Mouse (Mus musculus): ENCODE measurements around the gene Grwd1.
"Not testable (repeated sequence)": the region's sequence is repeated elsewhere in the genome, so short reads cannot be mapped to it uniquely, and the experiment has no call there.

Grwd1 gene

DNA sequence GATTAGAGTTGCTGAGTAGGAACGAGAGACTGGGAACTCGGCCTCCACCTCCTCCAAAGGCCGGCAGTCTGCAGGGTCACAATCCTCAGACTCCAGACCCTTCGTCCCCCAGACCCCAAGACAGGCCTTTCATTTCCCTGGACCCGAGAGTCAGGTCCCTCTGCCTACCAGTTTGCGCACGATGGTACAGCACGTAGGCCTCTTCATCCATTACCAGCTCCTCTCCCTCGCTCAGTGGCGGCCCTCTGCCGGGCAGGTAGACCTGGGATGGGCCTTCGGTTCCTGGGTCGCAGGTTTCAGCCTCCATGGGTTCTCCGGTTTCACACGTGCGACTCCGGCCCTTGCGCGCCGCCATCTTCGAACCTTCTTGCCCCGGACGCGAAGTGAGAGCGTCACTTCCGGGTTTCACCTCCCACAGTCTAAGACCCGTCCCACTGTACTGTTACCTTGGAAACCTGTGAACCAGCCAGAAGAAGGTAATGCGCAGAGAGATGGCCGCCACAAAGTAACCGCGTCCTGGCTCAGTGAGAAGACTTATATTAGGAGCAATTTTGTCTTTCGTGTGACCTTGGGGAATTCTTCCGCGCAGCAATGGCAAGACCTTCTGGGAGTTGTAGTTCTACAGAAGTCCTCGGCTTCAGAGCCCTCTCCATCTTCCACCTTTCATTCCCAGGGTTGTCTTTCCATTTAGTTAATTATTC lies at the start of gene Grwd1:
Grwd1 (minus strand) TSS at position 518 of the 701 bp plus-strand sequence.
- peak; percentile 93 for DNase-seq

DNA sequence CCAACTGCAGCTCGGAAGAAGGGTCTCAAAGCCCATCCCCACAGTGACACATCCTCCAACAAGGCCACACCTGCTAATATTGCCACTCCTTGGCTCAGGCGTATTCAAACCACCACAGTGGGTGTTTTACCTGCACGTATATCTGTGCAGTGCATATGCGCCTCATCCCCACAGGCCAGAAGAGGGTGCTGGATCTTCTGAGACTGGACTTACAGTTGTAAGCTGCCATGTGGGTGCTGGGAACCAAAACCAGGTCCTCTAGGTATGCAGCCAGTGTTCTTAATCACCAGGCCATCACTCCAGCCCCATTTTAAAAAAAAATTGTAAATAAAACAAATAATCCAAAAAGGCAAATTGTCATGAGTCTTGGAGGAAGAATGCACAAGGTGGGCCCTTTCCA lies 49.8 kb upstream of the Grwd1 start:
- no peak for DNase-seq

DNA sequence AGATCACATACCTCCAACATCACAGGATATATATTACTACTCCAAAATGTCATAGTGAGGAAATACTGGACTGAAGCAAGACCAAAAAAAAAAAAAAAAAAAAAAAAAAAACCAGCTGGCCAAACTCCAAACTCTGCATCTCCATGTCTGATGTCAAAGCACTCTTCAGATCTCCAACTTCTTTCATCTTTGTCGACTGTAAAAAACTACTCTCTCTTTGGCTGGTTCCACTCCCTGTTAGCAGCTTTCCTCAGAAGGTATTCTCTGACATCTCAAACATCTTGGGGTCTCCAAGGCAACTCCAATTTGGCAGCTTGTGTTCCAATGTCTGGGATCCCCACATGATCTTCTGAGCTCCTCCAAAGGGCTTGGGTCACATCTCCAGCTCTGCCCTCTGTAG lies 47.5 kb upstream of the Grwd1 start, which contains the start of gene Grin2d:
Grin2d (minus strand) TSS at position 101 of the 400 bp plus-strand sequence.
- not testable (repeated sequence) for DNase-seq

DNA sequence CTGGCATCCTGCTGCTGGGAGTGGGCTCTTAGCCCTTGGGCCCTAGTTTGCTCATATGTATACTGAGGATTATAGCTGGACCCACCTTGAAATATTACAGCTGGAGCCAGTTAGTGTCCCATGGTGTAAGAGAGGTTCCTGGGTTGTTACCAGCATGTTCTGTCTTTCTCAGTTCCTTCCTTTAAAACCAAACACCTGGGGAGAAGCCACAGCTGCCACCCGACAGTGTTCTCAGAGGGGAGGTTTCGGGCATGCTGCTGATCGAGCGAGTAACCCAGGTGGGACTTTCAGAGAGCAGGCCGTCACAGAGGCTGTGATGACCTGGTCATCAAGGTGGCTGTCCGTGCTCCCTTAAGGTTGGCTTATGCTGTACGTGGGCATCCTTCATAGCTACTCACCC lies 46.2 kb upstream of the Grwd1 start:
- DNase-seq, result no peak

DNA sequence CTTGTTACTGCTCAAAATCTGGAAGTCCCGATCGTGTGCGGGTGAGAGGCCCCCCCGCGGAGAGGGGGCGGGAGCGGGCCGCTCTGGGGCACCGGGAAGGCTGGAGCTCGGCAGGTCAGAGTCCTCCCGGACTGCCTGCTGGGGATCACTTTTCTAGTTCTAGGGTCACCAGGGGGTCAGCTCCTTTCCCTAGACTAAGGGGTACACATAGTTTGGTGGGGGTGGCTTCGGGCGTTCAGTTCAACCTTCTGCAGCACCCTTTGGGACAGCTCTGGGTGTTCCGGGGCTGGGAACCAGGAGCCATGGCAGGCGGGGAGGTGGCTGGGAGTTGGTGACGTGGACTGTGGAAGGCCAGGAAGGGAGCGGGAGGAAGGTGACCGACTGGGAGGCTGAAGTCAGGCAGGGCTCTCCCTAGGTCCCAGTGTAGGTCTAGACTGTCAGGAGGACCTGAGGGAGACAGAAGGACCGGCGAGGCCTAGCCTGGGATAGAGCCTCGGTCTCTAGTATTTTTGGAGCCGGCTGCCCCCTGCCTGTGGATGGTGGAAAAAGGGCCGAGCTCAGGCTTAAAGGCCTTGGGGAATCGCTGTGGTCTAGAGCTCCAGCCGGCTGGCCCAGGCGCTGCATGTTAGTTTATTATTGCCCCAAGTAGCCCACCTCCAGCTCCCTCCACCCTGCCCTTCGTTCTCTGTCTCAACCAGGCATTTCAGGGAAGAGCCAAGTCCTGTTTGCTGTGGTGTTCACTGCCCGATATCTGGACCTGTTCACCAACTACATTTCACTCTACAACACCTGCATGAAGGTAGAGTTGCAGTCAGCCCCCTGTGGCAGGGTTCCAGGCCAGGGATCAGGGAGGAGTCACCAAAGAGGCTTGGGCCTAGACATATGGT lies 42.6 kb upstream of the Grwd1 start:
- peak; percentile 78 for DNase-seq

DNA sequence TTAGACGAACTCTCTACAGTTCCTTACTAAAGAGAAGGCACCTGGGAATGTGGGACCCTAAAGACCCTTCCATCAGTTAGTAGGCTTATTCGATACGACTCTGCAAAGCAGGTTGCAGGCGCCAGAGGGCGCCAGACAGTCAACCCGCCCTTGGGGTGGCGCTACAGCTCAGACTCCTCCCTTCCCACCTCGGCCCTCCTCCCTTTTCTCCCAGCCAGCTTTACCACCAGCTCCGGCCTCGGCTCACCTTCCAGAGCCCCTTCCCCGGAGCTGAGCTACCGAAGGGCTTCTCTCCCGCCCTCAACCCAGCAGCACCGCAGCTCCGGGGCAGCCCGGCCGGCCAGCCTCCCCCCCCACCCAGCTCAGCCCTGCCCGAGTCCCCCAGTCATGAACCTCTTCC lies 41.9 kb upstream of the Grwd1 start, which contains the start of gene Kdelr1:
Kdelr1 (plus strand) TSS at position 149 of the 400 bp plus-strand sequence.
- peak; percentile 92 for DNase-seq

DNA sequence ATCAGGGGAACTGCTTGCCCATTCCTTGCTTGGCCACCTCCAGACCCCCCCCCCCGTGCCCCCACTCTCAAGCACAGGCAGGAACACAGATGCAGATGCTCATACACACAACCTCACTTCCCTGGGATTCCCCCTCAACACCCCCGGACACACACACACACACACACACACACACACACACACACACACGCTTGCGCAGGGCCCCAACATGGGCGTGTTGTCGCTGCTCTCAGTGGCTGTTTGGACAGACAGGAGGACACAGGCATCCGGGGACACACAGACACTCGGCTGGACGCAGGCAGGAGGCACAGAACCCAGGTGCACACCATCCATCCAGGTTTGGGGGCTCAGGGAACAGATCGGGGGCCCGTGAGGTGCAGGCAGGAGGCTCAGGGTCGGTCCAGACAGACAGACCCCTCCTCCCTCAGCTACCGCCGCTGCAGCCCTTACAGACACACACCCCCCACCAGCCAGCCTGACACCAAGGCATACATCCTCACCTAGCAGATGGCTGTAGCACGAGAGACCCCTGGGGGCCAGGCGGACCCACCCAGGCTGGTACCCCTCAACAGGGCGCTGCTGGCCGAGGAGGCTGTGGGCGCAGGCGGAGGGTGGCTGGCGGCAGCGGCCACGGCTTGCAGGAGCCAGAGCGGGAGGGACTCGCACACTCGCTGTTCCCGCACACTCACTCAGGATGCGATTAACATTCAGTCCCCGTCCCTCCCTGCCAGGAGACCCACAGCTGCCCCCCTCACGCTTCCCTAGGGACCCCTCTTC lies 39.7 kb upstream of the Grwd1 start:
- no peak for DNase-seq

DNA sequence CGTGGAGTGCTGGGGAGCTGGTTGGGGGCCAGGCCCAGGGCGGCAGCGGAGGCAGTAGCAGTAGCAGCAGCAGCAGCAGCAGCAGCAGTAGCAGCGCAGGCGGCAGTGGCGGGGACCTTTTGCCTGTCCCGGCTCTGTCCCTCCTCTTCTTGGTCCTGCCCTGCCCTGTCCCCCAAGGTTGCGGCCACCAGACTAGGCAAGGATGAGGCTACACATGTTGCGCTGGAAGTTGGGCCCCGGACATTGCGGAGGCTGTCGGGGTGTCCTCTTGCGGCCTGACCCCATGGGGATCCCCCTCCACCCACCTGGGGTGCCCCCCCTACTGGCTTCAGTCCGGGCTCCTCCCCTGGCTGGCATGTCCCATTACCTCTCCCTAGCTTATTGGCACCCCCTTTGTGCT lies 39.0 kb upstream of the Grwd1 start:
- DNase-seq, result no peak

DNA sequence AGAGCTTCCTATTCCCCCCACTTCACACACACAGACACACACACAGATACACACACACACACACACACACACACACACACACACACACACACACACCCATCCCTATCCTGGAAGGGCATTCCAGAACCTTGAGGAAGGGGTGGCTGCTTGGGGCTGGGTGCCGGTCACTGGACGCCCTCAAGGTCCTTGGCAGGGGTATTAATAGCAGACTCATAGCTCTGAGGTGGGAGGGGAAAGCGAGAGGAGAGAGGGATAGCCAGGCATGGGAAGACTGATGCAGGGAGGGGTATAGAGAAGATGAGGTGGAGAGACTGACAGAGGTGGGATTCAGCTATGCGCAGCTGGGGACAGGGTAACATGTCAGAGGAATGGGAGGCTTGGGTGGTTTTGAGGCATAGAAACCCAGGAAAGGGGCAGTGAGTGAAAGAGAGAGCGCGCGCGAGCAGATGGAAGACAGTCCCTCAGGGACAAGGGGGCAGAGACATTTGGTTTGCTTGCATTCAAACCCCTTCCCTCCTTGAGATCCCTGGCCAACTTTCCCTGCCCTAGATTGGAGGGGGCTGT lies 38.4 kb upstream of the Grwd1 start:
- no peak for DNase-seq

DNA sequence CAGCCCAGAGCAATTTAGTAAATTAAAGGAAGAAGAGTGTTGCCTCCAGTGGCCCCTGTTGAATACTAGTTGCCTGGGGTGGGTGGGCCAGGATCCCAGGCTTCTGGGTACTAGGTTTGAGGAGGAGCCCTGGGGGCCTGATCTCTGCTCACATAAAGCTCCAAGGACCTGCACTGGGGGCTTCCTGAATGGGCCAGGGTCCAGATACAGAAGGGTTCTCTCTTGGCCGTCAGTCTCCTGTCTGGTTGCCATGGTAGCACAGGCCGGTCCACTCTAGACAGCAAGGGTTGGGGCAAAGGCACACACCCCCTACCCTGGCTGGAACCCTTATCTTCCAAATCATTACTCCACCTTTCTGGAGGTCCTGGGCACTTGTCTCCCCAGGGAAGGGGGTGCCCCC lies 37.1 kb upstream of the Grwd1 start:
- DNase-seq, result no peak

DNA sequence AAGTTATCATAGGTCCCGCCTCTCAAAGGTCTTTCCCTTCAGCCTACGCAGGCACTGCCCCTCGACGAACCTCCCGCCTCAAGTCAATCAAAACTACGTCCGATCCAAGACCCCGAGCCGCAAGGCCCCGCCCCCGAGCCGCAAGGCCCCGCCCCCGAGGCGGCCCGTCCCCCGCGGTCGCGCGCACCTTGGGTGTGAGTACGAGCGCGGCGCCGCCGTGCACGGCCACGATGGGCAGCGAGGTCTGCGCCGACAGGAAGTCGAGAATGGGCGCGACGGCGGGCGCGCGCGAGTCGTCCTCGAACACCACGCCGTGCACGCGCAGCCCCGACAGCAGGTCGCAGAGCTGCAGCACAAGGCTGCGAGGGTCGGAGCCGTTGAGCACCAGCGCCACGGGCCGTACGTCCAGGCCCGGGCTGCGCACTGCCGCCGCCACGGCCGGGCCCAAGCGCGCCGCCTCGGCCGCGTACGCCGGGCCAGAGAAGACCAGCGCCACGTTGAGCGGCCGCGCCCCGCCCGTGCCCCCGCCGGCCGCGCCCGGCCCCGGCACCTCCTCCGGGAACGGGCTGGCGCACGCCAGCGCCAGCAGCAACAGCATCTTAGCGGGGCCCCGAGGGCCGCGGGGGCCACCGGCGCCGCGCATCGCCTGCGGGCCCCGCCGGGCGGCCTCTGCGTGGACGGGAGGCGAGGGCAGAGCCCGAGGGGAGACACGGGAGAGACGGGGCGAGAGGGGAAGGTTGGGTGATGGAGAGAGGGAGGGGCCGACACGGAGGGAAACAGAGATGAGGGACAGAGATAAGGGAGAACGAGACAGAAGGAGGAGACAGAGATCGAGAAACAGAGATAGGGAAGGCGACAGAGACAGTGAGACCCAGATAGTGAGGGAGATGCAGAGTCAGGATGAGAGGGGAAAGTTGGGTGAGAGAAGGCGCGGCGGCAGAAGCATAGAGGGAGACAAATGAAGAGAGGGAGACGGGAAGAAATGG lies 35.5 kb upstream of the Grwd1 start:
- DNase-seq, result peak; percentile 91

DNA sequence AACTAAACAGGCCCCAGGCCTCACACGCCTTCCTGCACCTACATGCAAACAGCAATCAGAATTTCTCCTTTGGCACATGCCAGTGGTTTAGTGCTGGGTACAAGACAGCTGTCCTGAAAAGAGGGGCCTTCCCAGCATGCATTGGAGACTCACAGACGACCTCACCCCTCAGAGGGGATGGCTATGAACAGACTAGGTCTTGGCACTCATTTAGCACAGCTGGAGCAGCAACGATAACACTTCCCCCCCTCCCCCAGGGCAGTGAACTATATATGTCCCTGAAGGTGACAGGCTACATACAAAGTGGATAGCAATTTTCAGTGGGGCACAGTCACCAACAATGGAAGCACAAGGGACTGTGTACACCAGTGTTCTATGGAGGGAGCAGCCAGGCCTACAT lies 33.7 kb upstream of the Grwd1 start:
- DNase-seq, result no peak

DNA sequence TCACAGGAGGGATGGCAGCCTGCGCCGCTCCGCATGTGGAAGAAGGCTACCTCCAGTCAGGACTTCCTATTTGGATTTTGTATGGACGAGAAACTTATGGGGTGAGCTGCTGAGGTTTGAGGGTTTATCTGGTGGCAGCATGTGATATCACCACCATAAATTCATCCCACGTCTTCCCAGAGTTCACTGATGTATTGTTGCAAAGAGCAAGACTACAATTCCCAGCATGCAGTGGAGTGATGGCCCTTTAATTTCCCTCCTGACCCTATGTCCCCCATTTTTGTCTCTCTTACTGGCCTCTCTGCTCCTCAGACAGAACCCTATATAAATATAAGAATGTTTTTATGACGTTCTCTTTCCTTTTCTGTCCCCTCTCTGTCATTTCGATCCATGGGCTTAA lies 32.1 kb upstream of the Grwd1 start:
- no peak for DNase-seq

DNA sequence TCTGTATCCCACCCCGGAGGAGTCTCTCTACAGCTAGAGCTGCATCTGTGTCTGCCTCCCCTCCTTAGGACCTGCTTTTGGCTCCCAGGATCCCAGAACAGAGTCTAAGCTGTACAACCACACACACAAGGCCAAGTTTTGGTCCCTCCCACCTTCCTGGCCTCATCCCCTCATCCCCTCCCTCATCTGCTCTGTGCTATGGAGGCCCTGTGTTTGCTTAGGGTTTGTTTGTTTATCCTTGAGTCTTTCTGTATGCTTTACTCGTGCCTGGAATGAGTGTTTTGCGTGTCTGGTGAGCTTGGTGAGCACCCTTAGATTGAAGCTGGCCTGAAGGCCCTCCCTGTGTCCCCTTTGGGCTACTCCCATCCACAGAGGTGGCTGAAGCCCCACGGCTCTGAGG lies 28.3 kb upstream of the Grwd1 start:
- no peak for DNase-seq

DNA sequence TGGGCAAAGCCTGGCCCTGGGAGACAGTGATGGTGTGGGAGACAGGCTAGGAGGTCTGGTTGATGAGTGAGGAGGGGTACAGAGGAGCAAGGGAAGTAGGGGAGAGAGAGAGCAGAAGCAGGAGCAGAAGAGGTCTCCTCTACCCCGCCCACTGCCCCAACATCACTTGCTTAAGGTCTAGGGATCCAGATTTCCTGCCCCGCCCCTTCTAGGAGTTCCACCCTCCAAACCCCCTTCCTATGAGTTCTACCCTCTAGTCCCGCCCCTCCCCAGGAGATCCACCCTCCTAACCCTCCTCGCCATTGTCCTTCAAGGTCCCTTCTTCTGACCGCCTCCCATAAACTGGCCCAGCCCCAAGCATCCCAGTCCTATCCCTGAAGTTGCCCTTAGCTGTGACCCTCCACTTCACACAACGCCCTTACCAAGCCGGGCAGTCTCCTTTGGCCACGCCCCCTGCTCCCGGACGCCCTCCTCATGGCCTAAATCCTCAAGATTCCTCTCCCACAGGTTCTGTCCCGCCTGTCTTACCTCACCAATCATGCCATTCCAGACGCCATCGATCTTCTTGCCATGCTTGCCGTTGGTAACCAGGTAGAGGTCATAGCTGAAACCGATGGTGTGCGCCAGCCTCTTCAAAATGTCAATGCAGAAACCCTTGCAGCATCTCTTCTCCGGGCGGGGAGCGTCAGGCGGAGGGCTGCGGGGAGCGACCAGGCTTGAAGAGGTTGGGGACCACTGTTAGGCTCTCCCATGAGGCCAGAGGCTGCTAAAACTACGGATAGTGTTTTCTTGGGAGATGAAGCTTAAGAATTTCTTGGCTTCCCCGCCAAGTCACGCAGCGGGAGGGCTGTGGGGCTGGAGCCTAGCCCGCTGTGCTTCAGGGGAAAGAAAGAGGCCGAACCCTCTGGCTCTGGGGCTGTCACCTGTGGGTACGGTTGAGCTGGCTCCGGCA lies 26.5 kb upstream of the Grwd1 start:
- DNase-seq, result no peak

DNA sequence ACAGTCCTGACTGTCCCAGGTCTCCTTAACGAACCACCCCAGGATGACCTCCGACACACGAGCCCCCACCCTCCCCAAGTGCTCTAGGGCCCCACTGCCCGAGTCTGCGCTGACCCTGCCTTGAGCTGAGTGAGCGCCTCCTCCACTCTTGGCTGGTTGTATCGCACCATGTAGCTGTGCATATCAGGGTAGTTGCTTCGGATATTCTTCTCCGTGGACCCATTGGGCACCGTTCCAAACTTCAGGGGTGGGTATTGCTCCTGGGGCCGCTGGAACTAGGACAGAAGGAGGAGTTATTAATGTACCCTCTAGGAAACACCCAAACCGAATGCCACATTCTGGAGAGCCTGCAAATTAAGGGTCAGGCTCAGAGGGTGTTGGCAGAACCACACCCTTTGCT lies 22.3 kb upstream of the Grwd1 start:
- DNase-seq, result no peak

DNA sequence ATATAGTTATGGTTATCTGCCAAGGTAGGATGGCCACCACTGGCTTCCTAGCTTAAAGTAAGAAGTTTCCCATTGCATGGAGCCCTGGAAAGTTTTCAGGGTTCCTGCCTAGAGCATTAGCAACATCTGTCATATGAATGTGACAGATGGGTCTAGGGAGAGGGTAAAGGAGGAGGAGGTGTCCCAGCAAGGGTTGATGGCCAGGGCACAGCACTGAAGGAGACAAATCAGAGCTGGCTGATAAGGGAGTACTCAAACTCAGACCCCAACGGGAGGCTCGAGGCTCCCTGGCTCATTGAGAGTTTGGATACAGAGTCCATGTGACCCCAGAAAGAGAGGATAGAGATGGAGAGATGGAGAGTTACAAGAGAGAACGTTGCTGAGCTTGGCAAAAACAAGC lies 19.9 kb upstream of the Grwd1 start:
- no peak for DNase-seq

DNA sequence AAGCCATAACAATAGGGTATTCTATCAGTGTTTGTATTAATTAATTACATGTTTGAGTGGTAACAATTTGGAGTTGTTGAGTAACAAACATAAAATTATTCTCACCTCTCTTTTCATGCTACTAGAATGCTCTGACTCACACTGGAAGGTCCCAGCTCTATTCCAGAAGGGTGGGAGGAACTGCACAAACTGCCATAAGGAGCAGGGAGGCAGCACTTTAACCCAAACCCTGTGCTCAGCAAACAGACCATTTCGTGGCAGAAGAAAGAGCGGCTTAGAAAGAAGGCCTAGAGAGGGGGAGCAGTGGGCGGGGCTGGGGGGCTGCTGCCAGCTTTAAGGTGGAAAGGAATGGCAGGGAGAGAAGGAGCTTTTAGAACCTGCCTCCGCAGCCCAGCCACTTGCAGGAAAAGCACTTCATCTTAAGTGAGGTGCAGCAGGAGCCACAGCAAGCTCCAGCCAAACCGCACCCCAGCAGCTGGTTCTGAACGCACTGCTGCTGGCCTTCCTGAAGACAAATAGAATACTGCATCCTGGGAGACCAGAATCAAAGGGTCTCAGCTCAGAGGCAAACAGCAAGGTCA lies 17.8 kb upstream of the Grwd1 start:
- DNase-seq, result no peak

DNA sequence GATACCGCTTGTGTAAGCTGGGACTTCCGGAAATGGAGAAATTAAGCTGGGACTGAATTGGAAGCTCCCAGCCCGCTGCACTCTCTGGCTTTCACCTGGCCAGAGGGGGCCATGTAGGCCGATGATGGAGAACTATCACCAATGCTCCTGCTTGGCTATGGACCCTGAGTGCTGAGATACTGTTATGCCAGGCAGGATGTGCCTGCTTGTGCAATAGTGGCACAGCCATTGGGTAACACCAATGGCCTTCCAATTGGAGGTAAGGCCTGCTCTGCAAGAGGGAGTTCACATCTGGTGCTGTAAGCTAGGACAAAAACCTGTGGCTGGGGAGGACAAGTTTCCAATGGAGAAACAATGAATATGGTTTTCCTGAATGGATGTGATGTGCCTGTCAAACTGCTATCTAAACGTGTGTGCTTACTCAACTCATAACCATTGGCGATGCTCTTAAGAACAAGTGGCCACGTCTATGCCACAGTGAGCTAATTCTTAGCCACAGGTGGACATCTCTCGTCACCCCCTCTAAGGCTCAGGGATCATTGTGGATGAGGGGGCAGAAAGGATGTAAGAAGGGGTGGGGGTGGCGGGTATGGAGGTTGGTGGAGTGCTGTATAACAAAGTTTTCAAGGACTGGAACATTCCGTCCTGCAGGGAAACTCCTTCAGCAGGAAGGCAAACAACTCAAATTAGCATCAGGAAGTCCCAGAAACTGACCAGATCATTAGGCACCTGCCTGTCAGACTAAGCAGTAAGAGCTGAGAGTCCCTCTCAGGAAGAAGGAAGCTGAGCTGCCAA lies 12.4 kb upstream of the Grwd1 start:
- no peak for DNase-seq
